Mouse (Mus musculus) C2C12 (cell line): ENCODE data around the gene Foxc2. TPM values are rescaled to one million over a fixed set of nuclear protein-coding genes. Genes with fewer than 3 reads are reported as not detected.
A peak's percentile ranks its signal among the peaks of the same experiment; 100 is the strongest.

ENCODE experiments used
- H3K27me3 ChIP-seq: one replicate; pipeline ENCODE4 v1.6.1; 2011; ENCODE audit not compliant: control insufficient read depth, insufficient read depth, insufficient read length
- H3K36me3 ChIP-seq: one replicate; pipeline ENCODE4 v1.6.1; 2011; ENCODE audit not compliant: control insufficient read depth, insufficient read depth
- H3K4me3 ChIP-seq: one replicate; pipeline ENCODE4 v1.5.1; 2011; ENCODE audit warnings: mild to moderate bottlenecking, control low read depth; ENCODE audit not compliant: poor library complexity, insufficient read depth, severe bottlenecking
- H3K79me2 ChIP-seq: one replicate; pipeline ENCODE4 v1.6.1; 2011; ENCODE audit not compliant: control insufficient read depth, insufficient read depth
- H3K79me3 ChIP-seq: one replicate; pipeline ENCODE4 v1.6.1; 2011; ENCODE audit warnings: low read depth, control low read depth
- H3ac ChIP-seq: one replicate; pipeline ENCODE3; 2011; ENCODE audit warnings: low read depth; ENCODE audit not compliant: control insufficient read depth, insufficient read length
- CEBPB ChIP-seq: IDR thresholded peaks from one replicate; pipeline ENCODE4 v1.6.1; 2011; ENCODE audit warnings: low read depth, mild to moderate bottlenecking, control low read depth, moderate library complexity
- CTCF ChIP-seq: IDR thresholded peaks from one replicate; pipeline ENCODE4 v1.5.1; 2011; ENCODE audit not compliant: control insufficient read depth, insufficient read depth, insufficient read length
- FOSL1 ChIP-seq: IDR thresholded peaks from one replicate; pipeline ENCODE4 v1.8.0; 2011; ENCODE audit warnings: mild to moderate bottlenecking, low read length; ENCODE audit not compliant: poor library complexity, insufficient read depth, severe bottlenecking
- MAX ChIP-seq: IDR thresholded peaks from one replicate; pipeline ENCODE4 v1.6.1; 2011; ENCODE audit warnings: mild to moderate bottlenecking, control low read depth
- MYOD1 ChIP-seq: IDR thresholded peaks from one replicate; pipeline ENCODE4 v1.6.1; 2011; ENCODE audit warnings: low read depth; ENCODE audit not compliant: control insufficient read depth, insufficient read length
- MYOG ChIP-seq: IDR thresholded peaks from one replicate; pipeline ENCODE4 v1.6.1; 2011; ENCODE audit not compliant: control insufficient read depth, insufficient read length; ENCODE audit errors: extremely low read depth
- USF1 ChIP-seq: IDR thresholded peaks from one replicate; pipeline ENCODE4 v1.6.1; 2011; ENCODE audit warnings: low read depth, mild to moderate bottlenecking, control low read depth, moderate library complexity
- polyA plus RNA-seq: library from polyadenylated mRNA; unstranded; fragments of >200 nt; fragmentation: generic; extraction: Trizol; gene quantifications from one replicate; pipeline ENCODE4 v1.2.1, GENCODE M21; 2012; ENCODE audit warnings: missing spikeins

The Foxc2 gene
- polyA plus RNA-seq, 1 experiment, result 22.9 TPM

DNA sequence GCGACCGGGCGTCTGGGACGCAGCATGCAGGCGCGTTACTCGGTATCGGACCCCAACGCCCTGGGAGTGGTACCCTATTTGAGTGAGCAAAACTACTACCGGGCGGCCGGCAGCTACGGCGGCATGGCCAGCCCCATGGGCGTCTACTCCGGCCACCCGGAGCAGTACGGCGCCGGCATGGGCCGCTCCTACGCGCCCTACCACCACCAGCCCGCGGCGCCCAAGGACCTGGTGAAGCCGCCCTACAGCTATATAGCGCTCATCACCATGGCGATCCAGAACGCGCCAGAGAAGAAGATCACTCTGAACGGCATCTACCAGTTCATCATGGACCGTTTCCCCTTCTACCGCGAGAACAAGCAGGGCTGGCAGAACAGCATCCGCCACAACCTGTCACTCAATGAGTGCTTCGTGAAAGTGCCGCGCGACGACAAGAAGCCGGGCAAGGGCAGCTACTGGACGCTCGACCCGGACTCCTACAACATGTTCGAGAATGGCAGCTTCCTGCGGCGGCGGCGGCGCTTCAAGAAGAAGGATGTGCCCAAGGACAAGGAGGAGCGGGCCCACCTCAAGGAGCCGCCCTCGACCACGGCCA is 717 bp downstream of the Foxc2 start:
- no peaks in the 10 kb centered on the region for H3K27me3 ChIP-seq
- TF ChIP-seq CTCF, result peak; percentile 33
- no peak for TF ChIP-seq MAX
- H3K79me3 ChIP-seq, result peaks cover 43% of the 10 kb centered on the region

DNA sequence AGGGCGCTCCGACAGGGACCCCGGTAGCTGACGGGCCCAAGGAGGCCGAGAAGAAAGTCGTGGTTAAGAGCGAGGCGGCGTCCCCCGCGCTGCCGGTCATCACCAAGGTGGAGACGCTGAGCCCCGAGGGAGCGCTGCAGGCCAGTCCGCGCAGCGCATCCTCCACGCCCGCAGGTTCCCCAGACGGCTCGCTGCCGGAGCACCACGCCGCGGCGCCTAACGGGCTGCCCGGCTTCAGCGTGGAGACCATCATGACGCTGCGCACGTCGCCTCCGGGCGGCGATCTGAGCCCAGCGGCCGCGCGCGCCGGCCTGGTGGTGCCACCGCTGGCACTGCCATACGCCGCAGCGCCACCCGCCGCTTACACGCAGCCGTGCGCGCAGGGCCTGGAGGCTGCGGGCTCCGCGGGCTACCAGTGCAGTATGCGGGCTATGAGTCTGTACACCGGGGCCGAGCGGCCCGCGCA is 1.2 kb downstream of the Foxc2 start:
- Histone ChIP-seq H3K79me2 (peaks cover 62% of the 10 kb centered on the region), H3K36me3 (peaks cover 12% of the 10 kb centered on the region), H3ac (peak overlapping the region; percentile 80), H3K4me3 (peak overlapping the region; percentile 68), H3K27me3 (no peaks in the 10 kb centered on the region), H3K79me3 (peaks cover 47% of the 10 kb centered on the region)
- TF ChIP-seq CTCF, result peak; percentile 92
- no peak for TF ChIP-seq FOSL1
- TF ChIP-seq MAX, result peak; percentile 51

More for the DNA sequence above, 717 bp downstream of the Foxc2 start:
- peaks cover 56% of the 10 kb centered on the region for H3K79me2 ChIP-seq
- peak overlapping the region; percentile 68 for H3K4me3 ChIP-seq
- peaks cover 8% of the 10 kb centered on the region for H3K36me3 ChIP-seq
- H3ac ChIP-seq, result peak overlapping the region; percentile 80

DNA sequence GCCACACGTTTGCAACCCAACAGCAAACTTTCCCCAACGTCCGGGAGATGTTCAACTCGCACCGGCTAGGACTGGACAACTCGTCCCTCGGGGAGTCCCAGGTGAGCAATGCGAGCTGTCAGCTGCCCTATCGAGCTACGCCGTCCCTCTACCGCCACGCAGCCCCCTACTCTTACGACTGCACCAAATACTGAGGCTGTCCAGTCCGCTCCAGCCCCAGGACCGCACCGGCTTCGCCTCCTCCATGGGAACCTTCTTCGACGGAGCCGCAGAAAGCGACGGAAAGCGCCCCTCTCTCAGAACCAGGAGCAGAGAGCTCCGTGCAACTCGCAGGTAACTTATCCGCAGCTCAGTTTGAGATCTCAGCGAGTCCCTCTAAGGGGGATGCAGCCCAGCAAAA is 1.9 kb downstream of the Foxc2 start:
- TF ChIP-seq CTCF (no peak), FOSL1 (no peak), MYOG (no peak), MAX (no peak), CEBPB (no peak), MYOD1 (no peak), USF1 (no peak)
- Histone ChIP-seq H3K79me3 (peaks cover 47% of the 10 kb centered on the region), H3K27me3 (no peaks in the 10 kb centered on the region), H3K79me2 (peaks cover 68% of the 10 kb centered on the region), H3K36me3 (peaks cover 18% of the 10 kb centered on the region), H3K4me3 (peak overlapping the region; percentile 68), H3ac (peak overlapping the region; percentile 80)

DNA sequence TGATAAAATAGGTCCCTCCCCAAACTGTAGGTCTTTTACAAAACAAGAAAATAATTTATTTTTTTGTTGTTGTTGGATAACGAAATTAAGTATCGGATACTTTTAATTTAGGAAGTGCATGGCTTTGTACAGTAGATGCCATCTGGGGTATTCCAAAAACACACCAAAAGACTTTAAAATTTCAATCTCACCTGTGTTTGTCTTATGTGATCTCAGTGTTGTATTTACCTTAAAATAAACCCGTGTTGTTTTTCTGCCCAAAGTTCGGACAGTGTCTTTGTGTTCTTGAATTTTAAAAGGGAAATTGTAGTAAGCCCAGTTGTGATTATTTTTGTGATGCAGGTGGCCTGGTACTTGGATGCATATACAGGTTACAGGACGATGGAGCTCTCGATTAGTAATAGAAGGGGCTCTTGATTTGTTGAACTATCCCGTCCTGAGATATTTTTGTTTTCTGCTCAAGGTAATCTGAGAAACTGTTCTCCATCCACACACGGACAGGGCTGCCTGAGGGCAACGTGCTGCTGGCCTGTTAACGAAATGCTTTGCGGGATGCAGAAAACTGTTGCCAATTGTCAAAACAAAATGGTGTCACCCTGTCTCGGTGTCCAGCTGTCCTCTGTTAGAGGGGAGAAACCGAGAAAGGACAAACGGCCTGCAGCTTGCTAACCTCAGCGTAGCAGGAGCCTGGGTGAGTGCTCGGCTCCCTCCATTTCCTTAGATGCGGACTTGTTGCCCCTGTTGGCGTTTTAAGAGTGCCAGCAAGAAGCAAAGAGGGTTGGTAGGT is 2.9 kb downstream of the Foxc2 start:
- Histone ChIP-seq H3K79me2 (peaks cover 78% of the 10 kb centered on the region), H3ac (peak overlapping the region; percentile 61), H3K4me3 (peak overlapping the region; percentile 68), H3K36me3 (peaks cover 21% of the 10 kb centered on the region), H3K79me3 (peaks cover 47% of the 10 kb centered on the region), H3K27me3 (no peaks in the 10 kb centered on the region)
- TF ChIP-seq FOSL1, result no peak

DNA sequence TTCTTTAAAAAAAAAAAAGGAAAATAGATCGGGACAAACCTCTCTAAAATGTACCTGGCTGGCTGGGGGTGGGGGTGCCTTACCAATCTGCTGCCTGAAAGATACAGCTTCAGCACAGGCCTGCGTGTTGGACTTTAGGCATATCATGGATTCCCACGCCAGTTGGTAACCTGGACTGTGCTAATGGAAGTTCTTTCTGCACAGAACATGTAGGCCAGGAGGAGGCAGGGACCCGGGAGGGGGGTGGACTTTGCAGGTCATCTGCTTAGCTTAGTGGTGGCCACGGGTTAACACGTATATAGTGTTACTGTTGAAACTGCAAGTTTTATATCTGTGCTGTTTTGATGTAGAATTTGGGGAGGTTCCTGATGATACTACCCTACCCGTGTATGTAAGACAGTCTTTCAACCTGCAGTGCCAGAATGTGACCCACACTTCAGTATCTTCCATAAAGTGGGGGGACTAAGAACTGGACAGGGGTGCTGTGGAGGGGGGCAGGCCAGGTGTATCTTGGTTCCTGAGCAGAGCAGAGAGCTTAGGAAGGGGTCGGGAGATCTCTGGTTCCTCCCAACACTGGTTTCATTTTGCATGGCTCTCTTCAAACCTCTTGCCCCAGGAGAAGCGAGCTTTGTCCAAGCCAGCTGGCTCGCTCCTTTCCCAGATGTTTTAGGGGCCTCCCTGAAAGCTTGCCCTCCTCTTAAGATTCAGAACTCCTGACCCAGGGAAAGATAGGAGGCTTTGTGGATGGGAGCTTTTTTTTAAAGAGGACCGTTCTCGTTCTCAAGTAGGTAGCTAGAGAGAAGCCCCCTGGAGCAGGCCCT is 3.9 kb downstream of the Foxc2 start:
- H3K27me3 ChIP-seq, result no peaks in the 10 kb centered on the region
- H3ac ChIP-seq, result peak overlapping the region; percentile 64
- H3K36me3 ChIP-seq, result peaks cover 21% of the 10 kb centered on the region
- TF ChIP-seq MAX (no peak), MYOD1 (no peak), CTCF (no peak), FOSL1 (no peak), CEBPB (no peak), USF1 (no peak), MYOG (no peak)
- H3K79me3 ChIP-seq, result peaks cover 47% of the 10 kb centered on the region
- peaks cover 80% of the 10 kb centered on the region for H3K79me2 ChIP-seq
- peak overlapping the region; percentile 68 for H3K4me3 ChIP-seq
